18 mouse cellular contexts compared by ENCODE assay signal in genomic region chr15:100074754-100075153, GRCm38 (mm10). TPM values are rescaled to one million over a fixed set of nuclear protein-coding genes. Genes with fewer than 3 reads are reported as not detected.
DNase-seq lines count a peak whose midpoint lies in the region; ATAC-seq lines count a peak whose summit lies in the region.
"Had no signal": no experiment of that assay in that cellular context is flagged by ENCODE, and none has a peak within 500 bp of the region (broad histone marks: within the 10 kb centered on the region; RNA-seq: fewer than 3 reads in every experiment).

No protein-coding gene starts in this region.

- no peaks in the 10 kb centered on the region for H3K27me3 ChIP-seq in hindbrain, embryonic 13.5 days
- H3K27me3 ChIP-seq in hindbrain, embryonic 10.5 days (ENCODE audit: insufficient read depth, poor library complexity, severe bottlenecking): no peaks in the 10 kb centered on the region
- H3K27me3 ChIP-seq in lung, embryonic 15.5 days: no peaks in the 10 kb centered on the region
- H3K27me3 ChIP-seq in embryonic facial prominence, embryonic 15.5 days: no peaks in the 10 kb centered on the region
- no peaks in the 10 kb centered on the region for H3K27me3 ChIP-seq in stomach, embryonic 15.5 days (replicated peaks)
- H3K27me3 ChIP-seq: forebrain, embryonic 12.5 days; megakaryocyte, embryonic 14.5 days had no signal

- no peaks in the 10 kb centered on the region for H3K36me3 ChIP-seq in hindbrain, embryonic 13.5 days
- 0 out of 2 replicates have a peak, but pooled peaks cover 3% of the 10 kb centered on the region for H3K36me3 ChIP-seq in hindbrain, embryonic 10.5 days
- no peaks in the 10 kb centered on the region for H3K36me3 ChIP-seq in lung, embryonic 15.5 days
- H3K36me3 ChIP-seq in embryonic facial prominence, embryonic 15.5 days: no peaks in the 10 kb centered on the region
- no peaks in the 10 kb centered on the region for H3K36me3 ChIP-seq in stomach, embryonic 15.5 days
- H3K36me3 ChIP-seq: forebrain, embryonic 12.5 days had no signal

- H3K9me3 ChIP-seq in hindbrain, embryonic 13.5 days: no peaks in the 10 kb centered on the region
- no peaks in the 10 kb centered on the region for H3K9me3 ChIP-seq in hindbrain, embryonic 10.5 days
- no peaks in the 10 kb centered on the region for H3K9me3 ChIP-seq in lung, embryonic 15.5 days
- no peaks in the 10 kb centered on the region for H3K9me3 ChIP-seq in embryonic facial prominence, embryonic 15.5 days (replicated peaks)
- H3K9me3 ChIP-seq in stomach, embryonic 15.5 days: no peaks in the 10 kb centered on the region
- H3K9me3 ChIP-seq: forebrain, embryonic 12.5 days; megakaryocyte, embryonic 14.5 days had no signal

- no peak overlapping the region for H3K4me3 ChIP-seq in hindbrain, embryonic 13.5 days
- H3K4me3 ChIP-seq in hindbrain, embryonic 10.5 days: no peak overlapping the region
- H3K4me3 ChIP-seq in lung, embryonic 15.5 days: no peak overlapping the region
- no peak overlapping the region for H3K4me3 ChIP-seq in embryonic facial prominence, embryonic 15.5 days (replicated peaks)
- H3K4me3 ChIP-seq in stomach, embryonic 15.5 days (replicated peaks): no peak overlapping the region
- H3K4me3 ChIP-seq: forebrain, embryonic 12.5 days; megakaryocyte, embryonic 14.5 days had no signal

- WGBS in hindbrain, embryonic 13.5 days: 19% methylated on average over 4 of the region's 8 CpGs
- 32% methylated on average over 8 of the region's 8 CpGs for WGBS in hindbrain, embryonic 10.5 days
- WGBS in lung, embryonic 15.5 days: 13% methylated on average over 8 of the region's 8 CpGs
- 26% methylated on average over 8 of the region's 8 CpGs for WGBS in embryonic facial prominence, embryonic 15.5 days
- 16% methylated on average over 8 of the region's 8 CpGs for WGBS in stomach, embryonic 15.5 days

- H3K4me2 ChIP-seq in hindbrain, embryonic 13.5 days: no peak overlapping the region
- H3K4me2 ChIP-seq in lung, embryonic 15.5 days: no peak overlapping the region
- no peak overlapping the region for H3K4me2 ChIP-seq in embryonic facial prominence, embryonic 15.5 days (replicated peaks)
- H3K4me2 ChIP-seq in stomach, embryonic 15.5 days: no peak overlapping the region
- H3K4me2 ChIP-seq: forebrain, embryonic 12.5 days; heart, embryonic 11.5 days had no signal

- no peak for ATAC-seq in hindbrain, embryonic 13.5 days (ENCODE audit: low FRiP score)
- ATAC-seq in lung, embryonic 15.5 days (ENCODE audit: borderline replicate concordance, extremely low read depth, low FRiP score, low TSS enrichment): no peak
- peak; percentile 58; the same call in 1 of the 2 replicates for ATAC-seq in embryonic facial prominence, embryonic 15.5 days (ENCODE audit: insufficient number of reproducible peaks, low FRiP score, low TSS enrichment, low read depth)
- ATAC-seq in stomach, embryonic 15.5 days (ENCODE audit: insufficient read depth, low FRiP score, low read depth): no peak
- ATAC-seq: midbrain, embryonic 16.5 days had no signal

- no peak for DNase-seq in hindbrain, embryonic 10.5 days (ENCODE audit: low spot score)
- no peak for DNase-seq in lung, postnatal 4 days
- no peak for DNase-seq in cerebellum, adult 8-10 months
- no peak for DNase-seq in cerebellum, postnatal 25 days
- DNase-seq: adrenal gland, adult 8-10 months; B cell, adult 2 months; cerebellum, postnatal 36 days; gastrocnemius, postnatal 25 days; heart, postnatal 36 days; kidney, postnatal 25 days had no signal

- peaks cover 60% of the 10 kb centered on the region for H3K4me1 ChIP-seq in hindbrain, embryonic 13.5 days (replicated peaks)
- H3K4me1 ChIP-seq in hindbrain, embryonic 10.5 days (replicated peaks): peaks cover 34% of the 10 kb centered on the region
- peaks cover 34% of the 10 kb centered on the region for H3K4me1 ChIP-seq in lung, embryonic 15.5 days
- H3K4me1 ChIP-seq in embryonic facial prominence, embryonic 15.5 days: peaks cover 22% of the 10 kb centered on the region
- peaks cover 24% of the 10 kb centered on the region for H3K4me1 ChIP-seq in stomach, embryonic 15.5 days

- H3K27ac ChIP-seq in hindbrain, embryonic 13.5 days: peak overlapping the region; percentile 35; the same call in 1 of the 2 replicates
- H3K27ac ChIP-seq in hindbrain, embryonic 10.5 days: no peak overlapping the region
- peak overlapping the region; percentile 78 for H3K27ac ChIP-seq in lung, embryonic 15.5 days
- H3K27ac ChIP-seq in embryonic facial prominence, embryonic 15.5 days (replicated peaks): no peak overlapping the region
- H3K27ac ChIP-seq in stomach, embryonic 15.5 days: peak overlapping the region; percentile 44; the same call in 1 of the 2 replicates
- H3K27ac ChIP-seq: forebrain, embryonic 12.5 days had no signal

- no peak overlapping the region for H3K9ac ChIP-seq in hindbrain, embryonic 13.5 days
- H3K9ac ChIP-seq in lung, embryonic 15.5 days: no peak overlapping the region
- H3K9ac ChIP-seq in embryonic facial prominence, embryonic 15.5 days: no peak overlapping the region
- H3K9ac ChIP-seq in stomach, embryonic 15.5 days: no peak overlapping the region
- H3K9ac ChIP-seq: forebrain, embryonic 12.5 days had no signal

RNA-seq across cellular contexts. Expression of gene Dip2b, which starts 36.3 kb away (rescaled TPM):
- 19.1 and 19.6 TPM in 2 replicates for polyA plus RNA-seq in hindbrain, embryonic 13.5 days (2015; fragmentation: Nextera tagmentation; extraction: Ambion mirVana)
- 17.6 and 18.9 TPM in 2 replicates for polyA plus RNA-seq in hindbrain, embryonic 10.5 days (2016; fragmentation: Nextera tagmentation; extraction: Ambion mirVana)
- 9.1 and 10.5 TPM in 2 replicates for polyA plus RNA-seq in lung, embryonic 15.5 days (2015; fragmentation: Nextera tagmentation; extraction: Ambion mirVana)
- 11.2 and 11.5 TPM in 2 replicates for polyA plus RNA-seq in embryonic facial prominence, embryonic 15.5 days (2015; fragmentation: Nextera tagmentation; extraction: Ambion mirVana)
- polyA plus RNA-seq in stomach, embryonic 15.5 days (2015; fragmentation: Nextera tagmentation; extraction: Ambion mirVana): 9.8 and 10.6 TPM in 2 replicates

Comparison
In these comparisons a context has a peak if more than half of its experiments do, and no peak if none do; other contexts are left out.
1. H3K27ac ChIP-seq: peak in hindbrain, embryonic 13.5 days (single experiment), lung, embryonic 15.5 days (single experiment) and stomach, embryonic 15.5 days (single experiment); none in hindbrain, embryonic 10.5 days (single experiment) and embryonic facial prominence, embryonic 15.5 days (single experiment).